Mouse (Mus musculus): Measurements from ENCODE around the gene Mkrn2. TPM values are rescaled to one million over a fixed set of nuclear protein-coding genes. Genes with fewer than 3 reads are reported as not detected.
"Not testable (repeated sequence)": the region's sequence is repeated elsewhere in the genome, so short reads cannot be mapped to it uniquely, and the experiment has no call there.

Gene Mkrn2
- polyA plus RNA-seq, 1 experiment: not detected

DNA sequence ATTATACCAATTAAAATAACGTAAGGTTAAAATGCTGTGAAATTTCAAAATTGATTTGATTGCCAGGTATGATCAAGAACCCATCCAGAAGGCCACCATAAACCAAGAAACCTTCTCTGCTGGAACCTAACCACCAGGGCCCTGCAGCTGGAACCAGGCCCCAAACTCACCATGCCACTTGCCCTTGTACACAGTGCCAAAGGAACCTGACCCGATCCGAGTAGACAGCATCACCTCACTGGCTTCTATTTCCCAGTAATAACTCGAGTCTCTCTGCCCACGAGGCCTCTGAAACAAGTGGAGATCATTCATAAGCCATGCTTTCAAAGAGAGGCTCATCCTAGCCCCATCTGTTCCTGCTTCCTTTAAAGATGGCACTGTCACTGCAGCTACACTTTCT is 24.4 kb downstream of the Mkrn2 start:
- Histone ChIP-seq H3K4me1 (ENCODE audit: control insufficient read depth, insufficient read depth, low read length) (no peaks in the 10 kb centered on the region), H3K27ac (ENCODE audit: insufficient read depth, low read depth, low read length) (no peak overlapping the region), H3K4me3 (ENCODE audit: insufficient read depth, low read depth, low read length) (no peak overlapping the region)
- 80% methylated on average over 5 of the region's 5 CpGs for WGBS
- TF ChIP-seq CTCF (IDR thresholded peaks at IDR 0.05; ENCODE audit: insufficient read depth, low read depth, low read length) (no peak), POLR2A (IDR thresholded peaks at IDR 0.05; ENCODE audit: insufficient read depth, low read depth, low read length) (no peak)

DNA sequence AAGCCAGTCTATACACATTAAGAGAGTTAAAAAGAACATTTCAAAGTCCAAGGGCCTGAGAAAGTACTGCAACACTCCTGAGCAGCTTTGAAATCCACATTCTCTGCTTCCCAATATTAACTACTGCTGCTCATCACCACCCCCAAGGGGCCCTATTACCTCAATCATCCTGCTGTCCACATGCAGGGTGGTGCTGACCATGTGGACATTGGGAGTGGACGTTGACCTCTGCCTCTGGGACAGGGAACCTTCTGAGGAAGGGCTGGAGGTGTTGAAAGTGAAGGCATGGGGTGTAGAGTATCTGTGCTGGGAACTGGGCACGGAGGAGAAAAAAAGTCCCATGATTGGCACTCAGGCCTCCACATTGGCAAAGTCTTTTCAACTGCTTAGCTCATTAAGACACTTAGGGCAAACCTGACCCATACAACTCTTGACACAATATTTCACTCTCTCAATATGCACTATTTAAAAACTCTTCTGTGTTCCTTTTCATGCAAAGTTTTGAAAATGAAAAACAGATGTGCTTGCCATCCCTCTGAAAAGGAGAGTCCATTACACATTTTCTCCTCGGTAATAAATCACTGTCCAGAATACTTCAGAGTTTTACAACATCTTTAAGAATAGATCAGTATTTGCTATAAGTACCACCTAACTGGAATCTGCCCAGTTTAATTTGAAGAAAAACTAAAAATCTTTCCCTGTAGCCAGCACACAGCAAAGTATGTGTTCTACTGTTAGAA is 29.5 kb downstream of the Mkrn2 start:
- 73% methylated on average over 3 of the region's 3 CpGs for WGBS
- TF ChIP-seq CTCF (IDR thresholded peaks at IDR 0.05; ENCODE audit: insufficient read depth, low read depth, low read length) (no peak), POLR2A (IDR thresholded peaks at IDR 0.05; ENCODE audit: insufficient read depth, low read depth, low read length) (no peak)

DNA sequence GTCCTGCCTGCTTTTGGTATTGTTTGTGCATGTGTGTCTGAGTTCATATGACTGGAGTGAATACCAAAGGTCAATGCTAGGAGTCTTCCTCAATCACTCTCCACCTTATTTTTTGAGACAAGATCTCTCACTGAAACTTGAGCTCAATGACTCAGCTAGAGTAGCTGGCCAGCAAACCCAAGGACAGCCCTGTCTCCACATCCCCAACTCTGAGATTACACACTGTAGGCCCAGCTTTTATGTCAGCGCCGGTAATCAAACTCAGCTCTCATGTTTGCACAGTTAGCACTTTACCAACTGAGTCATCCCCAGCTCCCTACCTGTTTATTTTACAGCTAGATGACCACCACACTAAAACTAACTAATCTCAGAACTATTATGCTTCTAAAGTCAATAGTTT is 32.3 kb downstream of the Mkrn2 start:
- TF ChIP-seq POLR2A (IDR thresholded peaks at IDR 0.05; ENCODE audit: insufficient read depth, low read depth, low read length) (no peak), CTCF (IDR thresholded peaks at IDR 0.05; ENCODE audit: insufficient read depth, low read depth, low read length) (no peak)
- Histone ChIP-seq H3K27ac (ENCODE audit: insufficient read depth, low read depth, low read length) (no peak overlapping the region), H3K4me3 (ENCODE audit: insufficient read depth, low read depth, low read length) (no peak overlapping the region), H3K4me1 (ENCODE audit: control insufficient read depth, insufficient read depth, low read length) (no peaks in the 10 kb centered on the region)
- 89% methylated on average over 2 of the region's 2 CpGs for WGBS

More for the DNA sequence above, 29.5 kb downstream of the Mkrn2 start:
- H3K4me3 ChIP-seq (ENCODE audit: insufficient read depth, low read depth, low read length): no peak overlapping the region
- no peak overlapping the region for H3K27ac ChIP-seq (ENCODE audit: insufficient read depth, low read depth, low read length)
- H3K4me1 ChIP-seq (ENCODE audit: control insufficient read depth, insufficient read depth, low read length): no peaks in the 10 kb centered on the region

DNA sequence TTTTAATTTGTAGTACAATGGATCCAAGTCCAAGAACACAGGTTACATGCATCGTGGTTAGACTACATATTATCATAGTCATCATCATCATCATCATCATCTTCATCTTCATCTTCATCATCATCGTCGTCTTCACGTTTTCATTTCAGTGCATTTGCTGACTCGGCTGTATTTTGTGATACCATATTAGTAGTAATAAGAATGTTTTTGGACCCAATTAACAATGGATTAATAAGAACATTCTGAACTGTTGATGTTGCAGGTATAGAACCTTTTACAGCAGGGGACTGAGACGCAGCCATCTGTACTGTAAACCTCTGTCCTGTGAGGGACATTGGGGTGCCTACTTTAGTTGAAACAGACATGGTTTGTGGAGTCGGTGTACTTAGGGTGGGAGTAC is 36.5 kb downstream of the Mkrn2 start:
- 94% methylated on average over 7 of the region's 7 CpGs for WGBS
- not testable (repeated sequence) for H3K4me1 ChIP-seq (ENCODE audit: control insufficient read depth, insufficient read depth, low read length); H3K4me3 ChIP-seq (ENCODE audit: insufficient read depth, low read depth, low read length); H3K27ac ChIP-seq (ENCODE audit: insufficient read depth, low read depth, low read length)

DNA sequence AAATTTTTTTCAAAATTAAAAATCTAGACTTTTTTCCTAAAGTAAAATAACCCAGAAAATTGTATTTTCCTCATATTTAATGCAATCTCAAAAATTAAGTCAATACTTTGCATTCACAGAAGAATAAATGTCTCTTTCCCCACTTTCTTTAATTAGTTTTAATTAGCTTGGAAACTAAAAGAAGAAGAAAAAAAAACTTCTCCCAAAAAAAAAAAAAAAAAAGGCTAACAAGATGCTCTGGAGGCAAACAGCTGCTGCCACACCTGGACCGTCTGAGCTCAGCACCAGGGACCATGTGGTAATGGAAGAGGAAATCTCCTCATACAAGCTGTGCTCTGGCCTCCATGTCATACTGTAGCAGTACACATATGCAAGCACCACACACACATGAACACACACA is 41.6 kb downstream of the Mkrn2 start:
- H3K4me3 ChIP-seq (ENCODE audit: insufficient read depth, low read depth, low read length): no peak overlapping the region
- WGBS: 41% methylated on average over 1 of the region's 1 CpGs
- peaks cover 2% of the 10 kb centered on the region; the same call in 1 of the 2 replicates for H3K4me1 ChIP-seq (ENCODE audit: control insufficient read depth, insufficient read depth, low read length)
- no peak overlapping the region for H3K27ac ChIP-seq (ENCODE audit: insufficient read depth, low read depth, low read length)
- TF ChIP-seq CTCF (IDR thresholded peaks at IDR 0.05; ENCODE audit: insufficient read depth, low read depth, low read length) (no peak), POLR2A (IDR thresholded peaks at IDR 0.05; ENCODE audit: insufficient read depth, low read depth, low read length) (no peak)

DNA sequence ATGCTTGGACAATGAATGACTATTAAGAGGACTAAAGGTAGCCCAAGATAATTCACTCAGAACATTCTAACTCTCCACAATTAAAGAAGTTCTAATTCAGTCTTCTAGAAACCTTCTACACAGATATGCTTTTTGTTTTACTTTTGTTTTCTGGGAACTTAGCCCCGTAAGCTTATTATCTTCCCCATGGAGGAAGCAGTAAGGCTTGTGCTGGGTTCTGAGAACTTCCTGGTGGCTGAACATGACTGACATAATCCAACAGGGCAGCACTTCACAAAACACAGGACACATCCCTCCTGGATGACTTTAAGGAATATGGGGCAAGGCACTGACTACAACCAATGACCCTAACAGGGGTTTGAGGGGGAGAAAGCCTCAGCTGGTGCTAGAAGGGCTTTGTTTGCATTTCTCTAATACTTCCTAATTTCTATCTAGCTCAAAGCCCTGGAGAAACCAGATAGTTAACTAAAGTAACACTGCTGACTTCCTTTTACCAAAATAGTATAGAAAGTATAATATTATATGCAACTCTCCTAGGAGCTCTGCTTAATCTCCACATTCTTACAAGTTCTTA is 48.2 kb downstream of the Mkrn2 start:
- no peak overlapping the region for H3K27ac ChIP-seq (ENCODE audit: insufficient read depth, low read depth, low read length)
- TF ChIP-seq CTCF (IDR thresholded peaks at IDR 0.05; ENCODE audit: insufficient read depth, low read depth, low read length) (no peak), POLR2A (IDR thresholded peaks at IDR 0.05; ENCODE audit: insufficient read depth, low read depth, low read length) (no peak)
- no peak overlapping the region for H3K4me3 ChIP-seq (ENCODE audit: insufficient read depth, low read depth, low read length)
- 40% methylated on average over 1 of the region's 1 CpGs for WGBS
- H3K4me1 ChIP-seq (ENCODE audit: control insufficient read depth, insufficient read depth, low read length): peaks cover 13% of the 10 kb centered on the region

DNA sequence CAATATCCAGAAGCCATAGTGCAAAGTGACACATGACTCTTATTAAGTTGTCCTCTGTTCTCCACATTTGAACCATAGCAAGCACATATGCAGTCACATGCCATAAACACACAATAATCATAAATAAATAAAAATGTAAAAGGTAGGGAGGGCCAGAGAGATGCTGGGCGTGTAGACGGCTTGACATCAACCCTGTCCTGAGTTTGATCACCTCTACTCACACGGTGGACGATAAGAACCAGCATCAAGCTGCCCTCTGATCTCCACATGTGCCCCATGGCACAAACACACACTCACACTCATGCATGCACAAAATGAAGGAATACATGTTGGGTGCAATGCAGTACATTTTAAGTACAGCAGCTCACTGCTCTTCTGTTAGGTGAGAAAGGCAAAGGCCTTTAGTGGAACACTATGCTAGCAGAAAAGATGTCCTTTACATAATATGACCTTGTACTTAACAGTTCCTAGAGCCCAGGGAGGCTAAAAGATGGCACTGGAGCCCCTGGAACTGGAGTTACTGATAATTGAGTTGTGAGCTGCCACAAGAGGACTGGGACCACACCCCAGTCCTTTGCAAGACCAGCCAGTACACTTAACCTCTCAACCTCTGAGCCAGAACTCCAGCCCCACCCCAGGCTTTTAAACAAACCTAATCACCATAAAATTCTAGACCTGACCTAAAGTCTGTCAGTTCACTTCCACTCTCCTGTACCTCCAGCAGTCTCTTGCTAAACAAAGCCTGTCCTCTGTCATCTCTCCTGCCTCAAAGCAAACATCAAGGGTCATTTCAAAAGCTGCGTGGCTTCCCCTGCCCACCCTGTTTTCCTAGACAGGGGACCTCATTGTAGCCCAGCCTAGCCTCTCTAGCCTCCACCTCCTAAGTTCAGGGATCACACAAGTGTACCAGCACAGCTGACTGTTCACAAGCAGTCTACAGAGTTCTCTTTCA is 49.0 kb downstream of the Mkrn2 start:
- Histone ChIP-seq H3K27ac (ENCODE audit: insufficient read depth, low read depth, low read length) (no peak overlapping the region), H3K4me1 (ENCODE audit: control insufficient read depth, insufficient read depth, low read length) (peaks cover 13% of the 10 kb centered on the region), H3K4me3 (ENCODE audit: insufficient read depth, low read depth, low read length) (no peak overlapping the region)
- WGBS: 56% methylated on average over 5 of the region's 5 CpGs
- TF ChIP-seq POLR2A (IDR thresholded peaks at IDR 0.05; ENCODE audit: insufficient read depth, low read depth, low read length) (no peak), CTCF (IDR thresholded peaks at IDR 0.05; ENCODE audit: insufficient read depth, low read depth, low read length) (no peak)

DNA sequence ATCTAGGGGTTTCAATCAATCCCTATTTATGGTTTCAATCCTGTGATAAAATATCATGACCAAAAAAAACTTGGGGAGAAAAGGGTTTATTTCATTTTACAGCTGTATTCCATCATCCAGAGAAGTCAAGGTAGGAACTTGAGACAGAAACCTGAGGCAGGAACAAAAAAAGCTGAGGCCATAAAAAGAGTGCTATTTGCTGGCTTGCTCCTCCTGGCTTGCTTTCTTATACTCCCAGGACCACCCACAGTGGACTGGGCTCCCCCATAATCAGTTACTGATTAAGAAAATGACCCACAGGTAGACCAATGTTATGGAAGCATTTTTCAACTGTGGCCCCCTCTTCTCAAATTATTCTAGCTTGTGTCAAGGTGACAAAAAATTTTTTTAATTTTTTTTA is 50.0 kb downstream of the Mkrn2 start:
- TF ChIP-seq CTCF (IDR thresholded peaks at IDR 0.05; ENCODE audit: insufficient read depth, low read depth, low read length) (no peak), POLR2A (IDR thresholded peaks at IDR 0.05; ENCODE audit: insufficient read depth, low read depth, low read length) (no peak)
- Histone ChIP-seq H3K4me3 (ENCODE audit: insufficient read depth, low read depth, low read length) (no peak overlapping the region), H3K27ac (ENCODE audit: insufficient read depth, low read depth, low read length) (no peak overlapping the region), H3K4me1 (ENCODE audit: control insufficient read depth, insufficient read depth, low read length) (peaks cover 13% of the 10 kb centered on the region)

DNA sequence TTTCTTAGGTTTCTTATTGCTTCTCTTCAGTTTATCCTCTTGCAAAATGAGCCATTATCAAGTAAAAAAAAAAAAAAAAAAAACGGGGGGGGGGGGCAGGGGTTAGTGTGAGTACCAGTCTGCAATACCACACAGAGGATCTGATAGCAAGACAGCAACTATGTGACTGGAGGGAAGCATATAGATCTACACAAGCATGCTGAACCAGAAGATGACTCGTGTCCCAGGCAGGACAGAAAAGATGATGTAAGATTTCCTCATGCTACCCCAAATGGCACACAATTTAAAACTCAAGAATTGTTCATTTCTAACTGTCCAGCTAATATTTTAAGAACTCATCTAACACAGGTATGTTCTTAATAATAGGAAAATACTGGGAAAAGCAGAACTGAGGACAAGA is 52.2 kb downstream of the Mkrn2 start:
- H3K4me1 ChIP-seq (ENCODE audit: control insufficient read depth, insufficient read depth, low read length): peaks cover 10% of the 10 kb centered on the region
- H3K4me3 ChIP-seq (ENCODE audit: insufficient read depth, low read depth, low read length): no peak overlapping the region
- H3K27ac ChIP-seq (ENCODE audit: insufficient read depth, low read depth, low read length): no peak overlapping the region
- TF ChIP-seq POLR2A (IDR thresholded peaks at IDR 0.05; ENCODE audit: insufficient read depth, low read depth, low read length) (no peak), CTCF (IDR thresholded peaks at IDR 0.05; ENCODE audit: insufficient read depth, low read depth, low read length) (no peak)
- 51% methylated on average over 2 of the region's 2 CpGs for WGBS

Data from olfactory bulb, adult 2 months (tissue).